Mouse (Mus musculus): Measurements from ENCODE around the gene 1700069L16Rik. TPM values are rescaled to one million over a fixed set of nuclear protein-coding genes. Genes with fewer than 3 reads are reported as not detected.

1700069L16Rik gene
- polyA plus RNA-seq, 1 experiment from 2014 or later, result not detected

DNA sequence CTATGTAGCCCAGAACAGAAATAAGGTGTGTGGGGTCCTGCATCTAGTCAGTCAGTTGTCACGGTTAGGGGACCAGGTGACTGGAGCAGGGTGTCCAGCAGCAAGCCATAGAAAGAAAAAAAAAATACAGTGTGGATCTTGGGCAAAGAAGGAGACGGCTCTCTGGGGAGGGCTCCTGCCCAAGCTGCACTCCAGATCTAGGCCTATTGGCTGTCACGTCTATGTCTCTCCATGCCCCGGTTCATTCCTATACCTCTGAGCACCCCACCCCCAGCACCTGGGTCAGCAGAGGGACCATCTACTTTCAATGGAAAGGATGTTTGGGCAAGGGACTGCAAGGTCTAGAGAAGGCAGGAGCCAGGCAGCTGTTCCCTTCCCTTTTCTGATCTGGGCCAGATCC, 45.1 kb downstream of the 1700069L16Rik start:
- H3K36me3 ChIP-seq (ENCODE audit: poor library complexity, severe bottlenecking), result no peaks in the 10 kb centered on the region
- H3K4me2 ChIP-seq, result no peak overlapping the region
- no peak overlapping the region for H3K9ac ChIP-seq
- H3K27ac ChIP-seq, result no peak overlapping the region
- H3K4me1 ChIP-seq, result no peaks in the 10 kb centered on the region
- H3K4me3 ChIP-seq, result no peak overlapping the region
- H3K9me3 ChIP-seq (replicated peaks), result no peaks in the 10 kb centered on the region
- ATAC-seq, result no peak
- no peaks in the 10 kb centered on the region for H3K27me3 ChIP-seq
- WGBS, result 92% methylated on average over 4 of the region's 4 CpGs

GRCm38 (mm10) chr5:113678743-113679452, 45.7 kb downstream of the 1700069L16Rik start:
- Histone ChIP-seq H3K9me3 (replicated peaks) (no peaks in the 10 kb centered on the region), H3K4me2 (no peak overlapping the region), H3K4me1 (no peaks in the 10 kb centered on the region), H3K27ac (no peak overlapping the region), H3K36me3 (ENCODE audit: poor library complexity, severe bottlenecking) (no peaks in the 10 kb centered on the region), H3K27me3 (no peaks in the 10 kb centered on the region), H3K9ac (no peak overlapping the region), H3K4me3 (no peak overlapping the region)
- 75% methylated on average over 10 of the region's 10 CpGs for WGBS
- no peak for ATAC-seq

DNA sequence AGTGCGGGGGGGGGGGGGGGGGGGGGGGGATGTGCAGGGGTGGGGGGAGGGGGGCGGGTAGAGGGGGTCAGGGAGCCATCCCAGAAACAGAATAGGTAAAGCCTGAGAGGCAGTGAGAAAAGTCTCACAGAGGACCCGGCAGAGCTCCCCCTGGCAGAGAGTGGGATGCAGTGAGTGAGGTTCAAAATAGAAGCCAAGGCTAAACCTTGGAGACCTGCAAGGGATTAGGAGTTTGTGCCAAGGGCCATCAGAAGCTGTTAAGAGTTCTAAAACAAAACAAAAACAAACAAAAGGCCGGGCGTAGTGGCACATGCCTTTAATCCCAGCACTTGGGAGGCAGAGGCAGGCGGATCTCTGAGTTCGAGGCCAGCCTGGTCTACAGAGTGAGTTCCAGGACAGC, 47.0 kb downstream of the 1700069L16Rik start:
- ATAC-seq, result no peak
- Histone ChIP-seq H3K4me3 (no peak overlapping the region), H3K9ac (no peak overlapping the region), H3K27ac (no peak overlapping the region), H3K36me3 (ENCODE audit: poor library complexity, severe bottlenecking) (no peaks in the 10 kb centered on the region), H3K27me3 (no peaks in the 10 kb centered on the region), H3K4me2 (no peak overlapping the region), H3K9me3 (replicated peaks) (no peaks in the 10 kb centered on the region), H3K4me1 (no peaks in the 10 kb centered on the region)
- 74% methylated on average over 6 of the region's 7 CpGs for WGBS

DNA sequence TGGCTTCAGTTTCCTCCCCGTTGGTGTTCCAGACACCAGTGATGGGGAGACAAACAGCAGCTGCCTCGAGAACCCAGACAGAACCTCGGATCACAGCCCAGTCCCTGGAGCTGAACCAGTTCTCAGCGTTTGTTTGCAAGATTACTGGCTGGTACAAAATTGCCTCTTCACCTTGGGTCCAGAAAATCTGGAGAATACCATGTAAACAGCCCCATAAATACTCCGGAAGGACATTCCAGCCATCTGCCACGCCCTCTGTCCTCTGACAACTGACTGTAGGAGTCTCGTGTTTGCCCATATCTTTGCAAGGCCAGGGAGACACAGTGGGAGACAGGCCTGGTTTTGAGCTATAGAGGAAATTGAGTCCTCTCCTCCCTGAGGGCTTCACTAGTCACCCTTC, 49.7 kb downstream of the 1700069L16Rik start:
- no peak overlapping the region for H3K4me2 ChIP-seq
- no peaks in the 10 kb centered on the region for H3K27me3 ChIP-seq

DNA sequence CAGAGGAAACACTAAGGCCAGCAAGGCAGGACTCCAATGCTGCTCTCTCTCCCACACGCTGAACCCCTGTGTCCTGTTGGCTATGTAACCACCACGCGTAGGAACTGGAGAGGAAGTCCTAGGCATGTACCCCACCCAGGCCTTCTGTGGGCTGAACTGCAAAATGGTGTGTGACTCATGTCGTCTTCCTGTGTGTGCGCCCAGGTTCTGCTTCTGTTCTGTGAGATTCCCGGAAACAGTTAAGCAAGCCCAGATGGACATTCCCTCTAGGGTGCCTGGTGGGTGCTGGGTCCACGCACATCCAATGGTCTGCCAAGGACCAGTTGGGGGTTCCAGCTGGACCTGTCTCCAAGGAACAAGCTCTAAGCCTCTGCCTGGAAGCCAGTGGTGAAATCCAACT, 52.1 kb downstream of the 1700069L16Rik start:
- H3K9ac ChIP-seq, result no peak overlapping the region
- no peaks in the 10 kb centered on the region for H3K4me1 ChIP-seq
- no peak for ATAC-seq
- no peak overlapping the region for H3K27ac ChIP-seq
- H3K27me3 ChIP-seq, result no peaks in the 10 kb centered on the region
- WGBS, result 91% methylated on average over 7 of the region's 7 CpGs
- no peak overlapping the region for H3K4me3 ChIP-seq
- H3K4me2 ChIP-seq, result no peak overlapping the region
- H3K9me3 ChIP-seq (replicated peaks), result peaks cover 7% of the 10 kb centered on the region; the same call in 1 of the 2 replicates
- H3K36me3 ChIP-seq (ENCODE audit: poor library complexity, severe bottlenecking), result no peaks in the 10 kb centered on the region

More for the DNA sequence above, 49.7 kb downstream of the 1700069L16Rik start:
- Histone ChIP-seq H3K4me3 (no peak overlapping the region), H3K36me3 (ENCODE audit: poor library complexity, severe bottlenecking) (no peaks in the 10 kb centered on the region), H3K9me3 (replicated peaks) (no peaks in the 10 kb centered on the region), H3K27ac (no peak overlapping the region), H3K9ac (no peak overlapping the region), H3K4me1 (no peaks in the 10 kb centered on the region)
- 89% methylated on average over 7 of the region's 7 CpGs for WGBS
- no peak for ATAC-seq

- ATAC-seq, result no peak
Observed at GRCm38 (mm10) chr5:113670597-113670996, 54.0 kb downstream of the 1700069L16Rik start.

GRCm38 (mm10) chr5:113670110-113670509, 54.5 kb downstream of the 1700069L16Rik start:
- no peaks in the 10 kb centered on the region for H3K27me3 ChIP-seq
- H3K9ac ChIP-seq, result no peak overlapping the region
- H3K4me1 ChIP-seq, result no peaks in the 10 kb centered on the region
- WGBS, result 66% methylated on average over 3 of the region's 3 CpGs
- no peaks in the 10 kb centered on the region for H3K36me3 ChIP-seq (ENCODE audit: poor library complexity, severe bottlenecking)
- no peak overlapping the region for H3K4me3 ChIP-seq
- no peak overlapping the region for H3K27ac ChIP-seq
- no peak for ATAC-seq
- peaks cover 7% of the 10 kb centered on the region; the same call in 1 of the 2 replicates for H3K9me3 ChIP-seq (replicated peaks)
- no peak overlapping the region for H3K4me2 ChIP-seq

More at GRCm38 (mm10) chr5:113670597-113670996, 54.0 kb downstream of the 1700069L16Rik start:
- Histone ChIP-seq H3K9ac (no peak overlapping the region), H3K4me2 (no peak overlapping the region), H3K36me3 (ENCODE audit: poor library complexity, severe bottlenecking) (no peaks in the 10 kb centered on the region), H3K4me1 (no peaks in the 10 kb centered on the region), H3K27ac (no peak overlapping the region), H3K27me3 (no peaks in the 10 kb centered on the region), H3K9me3 (replicated peaks) (peaks cover 7% of the 10 kb centered on the region; the same call in 1 of the 2 replicates), H3K4me3 (no peak overlapping the region)
- WGBS, result 83% methylated on average over 6 of the region's 6 CpGs

GRCm38 (mm10) chr5:113664629-113665195, 59.9 kb downstream of the 1700069L16Rik start:
- no peak for ATAC-seq
- no peaks in the 10 kb centered on the region for H3K27me3 ChIP-seq
- no peak overlapping the region for H3K27ac ChIP-seq
- H3K4me2 ChIP-seq, result no peak overlapping the region
- H3K9ac ChIP-seq, result no peak overlapping the region
- no peak overlapping the region for H3K4me3 ChIP-seq
- H3K4me1 ChIP-seq, result no peaks in the 10 kb centered on the region
- peaks cover 7% of the 10 kb centered on the region for H3K9me3 ChIP-seq (replicated peaks)
- WGBS, result 76% methylated on average over 12 of the region's 12 CpGs
- no peaks in the 10 kb centered on the region for H3K36me3 ChIP-seq (ENCODE audit: poor library complexity, severe bottlenecking)

GRCm38 (mm10) chr5:113664127-113664526, 60.4 kb downstream of the 1700069L16Rik start:
- Histone ChIP-seq H3K4me1 (no peaks in the 10 kb centered on the region), H3K9ac (no peak overlapping the region), H3K9me3 (replicated peaks) (peaks cover 7% of the 10 kb centered on the region), H3K4me3 (no peak overlapping the region), H3K4me2 (no peak overlapping the region), H3K27ac (no peak overlapping the region), H3K36me3 (ENCODE audit: poor library complexity, severe bottlenecking) (no peaks in the 10 kb centered on the region), H3K27me3 (no peaks in the 10 kb centered on the region)
- ATAC-seq, result no peak
- 95% methylated on average over 6 of the region's 6 CpGs for WGBS

- no peak overlapping the region for H3K4me3 ChIP-seq
Observed at GRCm38 (mm10) chr5:113660872-113661271, 63.7 kb downstream of the 1700069L16Rik start.

GRCm38 (mm10) chr5:113654821-113655220, 69.8 kb downstream of the 1700069L16Rik start:
- WGBS, result 79% methylated on average over 12 of the region's 12 CpGs
- Histone ChIP-seq H3K4me1 (peaks cover 6% of the 10 kb centered on the region; the same call in 1 of the 2 replicates), H3K36me3 (ENCODE audit: poor library complexity, severe bottlenecking) (no peaks in the 10 kb centered on the region)

More at GRCm38 (mm10) chr5:113660872-113661271, 63.7 kb downstream of the 1700069L16Rik start:
- no peaks in the 10 kb centered on the region; the same call in 1 of the 2 replicates for H3K9me3 ChIP-seq (replicated peaks)
- ATAC-seq, result no peak
- H3K4me2 ChIP-seq, result no peak overlapping the region
- 84% methylated on average over 10 of the region's 10 CpGs for WGBS
- H3K36me3 ChIP-seq (ENCODE audit: poor library complexity, severe bottlenecking), result no peaks in the 10 kb centered on the region
- H3K9ac ChIP-seq, result no peak overlapping the region
- H3K27me3 ChIP-seq, result no peaks in the 10 kb centered on the region
- H3K4me1 ChIP-seq, result no peaks in the 10 kb centered on the region
- H3K27ac ChIP-seq, result no peak overlapping the region

GRCm38 (mm10) chr5:113654206-113654605, 70.4 kb downstream of the 1700069L16Rik start:
- 86% methylated on average over 11 of the region's 11 CpGs for WGBS
- H3K36me3 ChIP-seq (ENCODE audit: poor library complexity, severe bottlenecking), result no peaks in the 10 kb centered on the region
- H3K4me3 ChIP-seq, result no peak overlapping the region
- no peak for ATAC-seq
- H3K9me3 ChIP-seq (replicated peaks), result no peaks in the 10 kb centered on the region
- H3K27ac ChIP-seq, result no peak overlapping the region
- peaks cover 16% of the 10 kb centered on the region for H3K27me3 ChIP-seq
- peaks cover 6% of the 10 kb centered on the region; the same call in 1 of the 2 replicates for H3K4me1 ChIP-seq
- H3K9ac ChIP-seq, result no peak overlapping the region
- no peak overlapping the region for H3K4me2 ChIP-seq

More at GRCm38 (mm10) chr5:113654821-113655220, 69.8 kb downstream of the 1700069L16Rik start:
- ATAC-seq, result no peak
- Histone ChIP-seq H3K27ac (no peak overlapping the region), H3K4me2 (no peak overlapping the region), H3K9ac (no peak overlapping the region), H3K9me3 (replicated peaks) (no peaks in the 10 kb centered on the region; the same call in 1 of the 2 replicates), H3K27me3 (peaks cover 11% of the 10 kb centered on the region), H3K4me3 (no peak overlapping the region)

All from forebrain, embryonic 13.5 days (tissue).